Mouse (Mus musculus) CH12.LX (cell line): ENCODE measurements at regions not wholly inside any gene's neighbourhood (a gene's known extent, or its start where the extent isn't known, plus 50 kb on each side); places are given as distances from the start of the nearest gene placed in this dataset.

Source experiments
- DNase-seq: peaks from one replicate; pipeline ENCODE4 v3.0.0-alpha.2; 2013; ENCODE audit errors: extremely low read depth
- H3K27ac ChIP-seq: 2 replicates; pipeline ENCODE4 v1.5.1; 2012; ENCODE audit warnings: low read depth, mild to moderate bottlenecking, control low read depth, moderate library complexity; ENCODE audit not compliant: insufficient read depth
- H3K27me3 ChIP-seq: replicated peaks from 2 replicates; pipeline ENCODE3; 2012; ENCODE audit warnings: inconsistent platforms
- H3K36me3 ChIP-seq, 2 experiments: replicated peaks in 1 of 2; 2 replicates each; pipeline versions ENCODE3 to v1.6.1; 2012; ENCODE audit warnings: inconsistent platforms in 1 of 2, low read length in 1 of 2, mild to moderate bottlenecking in 1 of 2, mixed read lengths in 1 of 2, moderate library complexity in 1 of 2; ENCODE audit not compliant: control insufficient read depth in 1 of 2, insufficient read depth in 1 of 2
- H3K4me1 ChIP-seq, 2 experiments: 2 replicates each; pipeline ENCODE4 v1.6.1; 2012; ENCODE audit warnings: inconsistent platforms in 1 of 2, moderate library complexity in 1 of 2; ENCODE audit not compliant: insufficient read depth in 2 of 2, control insufficient read depth in 1 of 2
- H3K4me2 ChIP-seq: 2 replicates; pipeline ENCODE4 v1.6.1; 2012; ENCODE audit warnings: low read depth, mild to moderate bottlenecking, control low read depth; ENCODE audit not compliant: poor library complexity, insufficient read depth, severe bottlenecking
- H3K4me3 ChIP-seq, 3 experiments: fragments of 150-350 bp in 1 of 3; sonication (generic) in 1 of 3; replicated peaks in 1 of 3; 2 replicates each; pipeline versions ENCODE3 to v1.5.1; 2011 to 2012; ENCODE audit warnings: low read depth in 2 of 3, low read length in 2 of 3, mild to moderate bottlenecking in 2 of 3, moderate library complexity in 2 of 3, control low read depth in 1 of 3, improper control_type of control experiment in 1 of 3, inconsistent platforms in 1 of 3, mixed read lengths in 1 of 3; ENCODE audit not compliant: poor library complexity in 1 of 3
- H3K79me2 ChIP-seq: replicated peaks from 2 replicates; pipeline ENCODE4 v1.6.1; 2012; ENCODE audit warnings: mild to moderate bottlenecking, moderate library complexity; ENCODE audit not compliant: control insufficient read depth, poor library complexity, insufficient read depth, severe bottlenecking; ENCODE audit errors: extremely low read depth
- H3K9ac ChIP-seq: 2 replicates; pipeline ENCODE4 v1.6.1; 2012; ENCODE audit warnings: low read depth, mild to moderate bottlenecking, control low read depth, moderate library complexity; ENCODE audit not compliant: insufficient read depth
- H3K9me3 ChIP-seq: replicated peaks from 2 replicates; pipeline ENCODE3; 2012; ENCODE audit warnings: low read length, inconsistent platforms, mixed read lengths
- BHLHE40 ChIP-seq: IDR thresholded peaks from 2 replicates; pipeline ENCODE4 v1.6.1; 2011; ENCODE audit warnings: mild to moderate bottlenecking, low read depth, low read length, improper control_type of control experiment
- CHD2 ChIP-seq: IDR thresholded peaks from 2 replicates; pipeline ENCODE4 v1.6.1; 2011; ENCODE audit warnings: low read length, improper control_type of control experiment
- E2F4 ChIP-seq: IDR thresholded peaks from 2 replicates; pipeline ENCODE4 v1.6.1; 2011; ENCODE audit warnings: low read depth, low read length, improper control_type of control experiment; ENCODE audit not compliant: insufficient replicate concordance
- ETS1 ChIP-seq: conservative IDR thresholded peaks from 2 replicates; pipeline ENCODE4 v1.6.1; 2012; ENCODE audit warnings: low read depth, mild to moderate bottlenecking, inconsistent platforms, low read length, improper control_type of control experiment, moderate library complexity
- GABPA ChIP-seq: IDR thresholded peaks from 2 replicates; pipeline ENCODE4 v1.6.1; 2012; ENCODE audit warnings: low read depth, low read length, improper control_type of control experiment, inconsistent platforms; ENCODE audit not compliant: insufficient replicate concordance
- HCFC1 ChIP-seq: IDR thresholded peaks from 2 replicates; pipeline ENCODE4 v1.6.1; 2012; ENCODE audit warnings: low read depth, mild to moderate bottlenecking, inconsistent platforms, low read length, improper control_type of control experiment
- IRF4 ChIP-seq: IDR thresholded peaks from 2 replicates; pipeline ENCODE4 v1.6.1; 2014; ENCODE audit warnings: low read depth, mild to moderate bottlenecking, inconsistent platforms, low read length, improper control_type of control experiment
- JUND ChIP-seq: conservative IDR thresholded peaks from 2 replicates; pipeline ENCODE4 v1.6.1; 2011; ENCODE audit warnings: low read depth, low read length, improper control_type of control experiment
- KAT2A ChIP-seq: IDR thresholded peaks from 2 replicates; pipeline ENCODE4 v1.6.1; 2012; ENCODE audit warnings: low read length, improper control_type of control experiment, inconsistent platforms; ENCODE audit not compliant: insufficient replicate concordance
- MAFK ChIP-seq: IDR thresholded peaks from 2 replicates; pipeline ENCODE4 v1.6.1; 2011; ENCODE audit warnings: low read length, improper control_type of control experiment; ENCODE audit not compliant: insufficient replicate concordance
- MAZ ChIP-seq: IDR thresholded peaks from 2 replicates; pipeline ENCODE4 v1.6.1; 2012; ENCODE audit warnings: low read depth, mild to moderate bottlenecking, inconsistent platforms, low read length, improper control_type of control experiment, moderate library complexity
- MEF2A ChIP-seq: IDR thresholded peaks from 2 replicates; pipeline ENCODE4 v1.6.1; 2014; ENCODE audit warnings: low read depth, mild to moderate bottlenecking, inconsistent platforms, low read length, improper control_type of control experiment, borderline replicate concordance
- NRF1 ChIP-seq: IDR thresholded peaks from 2 replicates; pipeline ENCODE4 v1.6.1; 2014; ENCODE audit warnings: low read depth, mild to moderate bottlenecking, inconsistent platforms, low read length, improper control_type of control experiment, moderate library complexity
- PAX5 ChIP-seq: IDR thresholded peaks from 2 replicates; pipeline ENCODE4 v1.6.1; 2012; ENCODE audit warnings: low read length, inconsistent platforms, mixed read lengths
- POLR2A ChIP-seq: IDR thresholded peaks from 2 replicates; pipeline ENCODE4 v1.6.1; 2011; ENCODE audit warnings: low read depth, mild to moderate bottlenecking, improper control_type of control experiment, low read length
- POLR2AphosphoS2 ChIP-seq: IDR thresholded peaks from 2 replicates; pipeline ENCODE4 v1.6.1; 2011; ENCODE audit warnings: low read depth, low read length, improper control_type of control experiment
- RAD21 ChIP-seq: IDR thresholded peaks from 2 replicates; pipeline ENCODE4 v1.6.1; 2011; ENCODE audit warnings: low read depth, mild to moderate bottlenecking, low read length, improper control_type of control experiment, moderate library complexity
- SIN3A ChIP-seq: IDR thresholded peaks from 2 replicates; pipeline ENCODE4 v1.6.1; 2012; ENCODE audit warnings: low read length, improper control_type of control experiment, inconsistent platforms
- SMC3 ChIP-seq: IDR thresholded peaks from 2 replicates; pipeline ENCODE4 v1.6.1; 2011; ENCODE audit warnings: low read depth, low read length, improper control_type of control experiment
- TBP ChIP-seq: conservative IDR thresholded peaks from 2 replicates; pipeline ENCODE4 v1.6.1; 2011; ENCODE audit warnings: low read depth, low read length, improper control_type of control experiment
- TCF12 ChIP-seq: IDR thresholded peaks from 2 replicates; pipeline ENCODE4 v1.6.1; 2014; ENCODE audit warnings: low read depth, mild to moderate bottlenecking, inconsistent platforms, low read length, improper control_type of control experiment
- UBTF ChIP-seq: IDR thresholded peaks from 2 replicates; pipeline ENCODE4 v1.6.1; 2012; ENCODE audit warnings: low read depth, mild to moderate bottlenecking, inconsistent platforms, low read length, improper control_type of control experiment, moderate library complexity
- USF1 ChIP-seq: IDR thresholded peaks from 2 replicates; pipeline ENCODE4 v1.6.1; 2014; ENCODE audit warnings: low read depth, mild to moderate bottlenecking, inconsistent platforms, low read length, improper control_type of control experiment
- ZC3H11A ChIP-seq: IDR thresholded peaks from 2 replicates; pipeline ENCODE4 v1.6.1; 2012; ENCODE audit warnings: low read depth, mild to moderate bottlenecking, inconsistent platforms, low read length, improper control_type of control experiment
- ZMIZ1 ChIP-seq: IDR thresholded peaks from 2 replicates; pipeline ENCODE4 v1.6.1; 2012; ENCODE audit warnings: low read depth, mild to moderate bottlenecking, inconsistent platforms, low read length, improper control_type of control experiment
- dilution Hi-C: fragments of 300-500 bp; cut with MboI; formaldehyde crosslinking; loops from 2 replicates; pipeline ENCODE4 v1.14.3; 2020; ENCODE audit warnings: low sequenced_read_pairs; ENCODE audit not compliant: extremely low pct_unique_long_range_greater_than_20kb, extremely low pct_ligation_motif_present
- in situ Hi-C: fragments of 300-500 bp; cut with MboI; formaldehyde crosslinking; loops from 3 replicates; pipeline ENCODE4 v1.14.3; 2019; ENCODE audit warnings: low sequenced_read_pairs, low pct_ligation_motif_present, low pct_unique_long_range_greater_than_20kb, mixed read lengths

GRCm38 (mm10) chr4:93598474-93598873, 263.2 kb upstream of the Tusc1 start:
- dilution Hi-C loops (no loop called here), in situ Hi-C loops (no loop called here)
- DNase-seq, result no peak
- Histone ChIP-seq H3K27me3 (no peaks in the 10 kb centered on the region), H3K79me2 (no peaks in the 10 kb centered on the region), H3K4me1 (no peaks in the 10 kb centered on the region), H3K27ac (no peak overlapping the region), H3K4me3 (no peak overlapping the region), H3K4me2 (no peak overlapping the region), H3K9ac (no peak overlapping the region), H3K9me3 (peaks cover 2% of the 10 kb centered on the region), H3K36me3 (no peaks in the 10 kb centered on the region)
- no peak for TF ChIP-seq ETS1
- TF ChIP-seq TBP, result no peak
- TF ChIP-seq CHD2, result no peak
- TF ChIP-seq IRF4, result no peak
- no peak for TF ChIP-seq KAT2A
- no peak for TF ChIP-seq NRF1
- TF ChIP-seq JUND, result no peak
- no peak for TF ChIP-seq UBTF
- TF ChIP-seq SMC3, result no peak
- TF ChIP-seq USF1, result no peak
- no peak for TF ChIP-seq BHLHE40
- no peak for TF ChIP-seq RAD21
- no peak for TF ChIP-seq PAX5
- TF ChIP-seq TCF12, result no peak
- TF ChIP-seq POLR2A, result no peak
- TF ChIP-seq POLR2AphosphoS2, result no peak
- no peak for TF ChIP-seq E2F4
- no peak for TF ChIP-seq MEF2A

- no peak overlapping the region for H3K4me2 ChIP-seq
Measured at GRCm38 (mm10) chr4:93584328-93584727, 249.0 kb upstream of the Tusc1 start.

More at GRCm38 (mm10) chr4:93584328-93584727, 249.0 kb upstream of the Tusc1 start:
- H3K27ac ChIP-seq, result no peak overlapping the region
- no peak for DNase-seq
- H3K36me3 ChIP-seq, result no peaks in the 10 kb centered on the region
- no peaks in the 10 kb centered on the region for H3K4me1 ChIP-seq
- no peaks in the 10 kb centered on the region for H3K79me2 ChIP-seq
- in situ Hi-C loops (no loop called here), dilution Hi-C loops (no loop called here)
- no peak for TF ChIP-seq ZMIZ1
- TF ChIP-seq HCFC1, result no peak
- no peak for TF ChIP-seq MAFK
- no peak for TF ChIP-seq BHLHE40
- no peak for TF ChIP-seq MAZ
- TF ChIP-seq KAT2A, result no peak
- TF ChIP-seq GABPA, result no peak
- TF ChIP-seq IRF4, result no peak
- TF ChIP-seq SIN3A, result no peak
- TF ChIP-seq ZC3H11A, result no peak
- H3K9ac ChIP-seq, result no peak overlapping the region
- peaks cover 12% of the 10 kb centered on the region for H3K9me3 ChIP-seq
- no peak overlapping the region for H3K4me3 ChIP-seq
- no peaks in the 10 kb centered on the region for H3K27me3 ChIP-seq
